Comparison of ENCODE assay signal across 8 mouse cellular contexts in genomic region chr5:25081545-25081944, GRCm38 (mm10). TPM values are rescaled to one million over a fixed set of nuclear protein-coding genes. Genes with fewer than 3 reads are reported as not detected.
DNase-seq lines count a peak whose midpoint lies in the region; ATAC-seq lines count a peak whose summit lies in the region.

No protein-coding gene starts in this region.

- 25% methylated on average over 16 of the region's 16 CpGs for WGBS in liver, embryonic 16.5 days (ENCODE audit: insufficient replicate concordance)
- WGBS in liver, embryonic 11.5 days: 43% methylated on average over 16 of the region's 16 CpGs
- 67% methylated on average over 16 of the region's 16 CpGs for WGBS in intestine, embryonic 16.5 days
- WGBS in forebrain, embryonic 14.5 days: 78% methylated on average over 16 of the region's 16 CpGs

- H3K27me3 ChIP-seq in liver, embryonic 16.5 days (ENCODE audit: control insufficient read depth, insufficient read depth, low read depth, low read length): no peaks in the 10 kb centered on the region
- no peaks in the 10 kb centered on the region for H3K27me3 ChIP-seq in liver, embryonic 11.5 days (replicated peaks; ENCODE audit: control insufficient read depth, insufficient read depth, low read length)
- no peaks in the 10 kb centered on the region for H3K27me3 ChIP-seq in intestine, embryonic 16.5 days (replicated peaks; ENCODE audit: control insufficient read depth, insufficient read depth, low read length)
- H3K27me3 ChIP-seq in forebrain, embryonic 14.5 days (replicated peaks; ENCODE audit: control insufficient read depth, insufficient read depth, low read length): no peaks in the 10 kb centered on the region

- no peak overlapping the region for H3K4me3 ChIP-seq in liver, embryonic 16.5 days (ENCODE audit: low read depth, low read length)
- no peak overlapping the region for H3K4me3 ChIP-seq in liver, embryonic 11.5 days (ENCODE audit: low read depth, low read length)
- H3K4me3 ChIP-seq in intestine, embryonic 16.5 days (ENCODE audit: low read length): no peak overlapping the region
- H3K4me3 ChIP-seq in forebrain, embryonic 14.5 days (ENCODE audit: low read depth, low read length): no peak overlapping the region

- no peak for DNase-seq in liver, embryonic 11.5 days (ENCODE audit: low spot score)
- peak; percentile 44 for DNase-seq in thymus, postnatal 0 days (ENCODE audit: low spot score)
- DNase-seq in cerebellum, postnatal 4 days (ENCODE audit: low spot score in 2 of 2): no peak
- no peak for DNase-seq in forebrain, embryonic 14.5 days (ENCODE audit: low spot score)

- no peak overlapping the region for H3K9ac ChIP-seq in liver, embryonic 16.5 days (ENCODE audit: low read depth, low read length)
- no peak overlapping the region for H3K9ac ChIP-seq in liver, embryonic 11.5 days (ENCODE audit: low read depth, low read length)
- no peak overlapping the region for H3K9ac ChIP-seq in intestine, embryonic 16.5 days (ENCODE audit: low read depth, low read length)
- H3K9ac ChIP-seq in forebrain, embryonic 14.5 days (ENCODE audit: low read length): no peak overlapping the region

- H3K4me2 ChIP-seq in liver, embryonic 16.5 days (ENCODE audit: low read depth, low read length): no peak overlapping the region
- H3K4me2 ChIP-seq in liver, embryonic 11.5 days: no peak overlapping the region
- no peak overlapping the region for H3K4me2 ChIP-seq in intestine, embryonic 16.5 days (ENCODE audit: low read depth, low read length)
- H3K4me2 ChIP-seq in forebrain, embryonic 14.5 days (ENCODE audit: low read length): no peak overlapping the region

- no peaks in the 10 kb centered on the region for H3K36me3 ChIP-seq in liver, embryonic 16.5 days (ENCODE audit: control insufficient read depth, insufficient read depth)
- H3K36me3 ChIP-seq in liver, embryonic 11.5 days (ENCODE audit: control insufficient read depth, insufficient read depth, low read length): no peaks in the 10 kb centered on the region
- H3K36me3 ChIP-seq in intestine, embryonic 16.5 days (ENCODE audit: control insufficient read depth, insufficient read depth, low read length): no peaks in the 10 kb centered on the region
- H3K36me3 ChIP-seq in forebrain, embryonic 14.5 days (ENCODE audit: control insufficient read depth, insufficient read depth, low read length): no peaks in the 10 kb centered on the region

- no peaks in the 10 kb centered on the region for H3K9me3 ChIP-seq in liver, embryonic 16.5 days (replicated peaks; ENCODE audit: control insufficient read depth, low read length)
- H3K9me3 ChIP-seq in liver, embryonic 11.5 days (ENCODE audit: control insufficient read depth, low read length): no peaks in the 10 kb centered on the region
- no peaks in the 10 kb centered on the region for H3K9me3 ChIP-seq in intestine, embryonic 16.5 days (ENCODE audit: control insufficient read depth, low read length)
- no peaks in the 10 kb centered on the region for H3K9me3 ChIP-seq in forebrain, embryonic 14.5 days (replicated peaks; ENCODE audit: control insufficient read depth, low read length)

- ATAC-seq in liver, embryonic 16.5 days (ENCODE audit: low read depth): peak; percentile 24; the same call in 1 of the 2 replicates
- no peak for ATAC-seq in liver, embryonic 11.5 days (replicated peaks; ENCODE audit: low FRiP score)
- peak; percentile 92 for ATAC-seq in granulocyte monocyte progenitor cell, adult 5-6 weeks (replicated peaks; ENCODE audit: poor library complexity, severe bottlenecking)
- peak; percentile 92 for ATAC-seq in monocyte, adult 5-6 weeks (replicated peaks; ENCODE audit: insufficient number of reproducible peaks, low FRiP score, low TSS enrichment, poor library complexity, severe bottlenecking)
- no peak for ATAC-seq in intestine, embryonic 16.5 days
- ATAC-seq in forebrain, embryonic 14.5 days: no peak

- H3K27ac ChIP-seq in liver, embryonic 16.5 days (ENCODE audit: low read length): no peak overlapping the region
- no peak overlapping the region for H3K27ac ChIP-seq in liver, embryonic 11.5 days (ENCODE audit: low read depth, low read length)
- H3K27ac ChIP-seq in intestine, embryonic 16.5 days (ENCODE audit: low read length): no peak overlapping the region
- no peak overlapping the region for H3K27ac ChIP-seq in forebrain, embryonic 14.5 days (ENCODE audit: low read depth, low read length)

- H3K4me1 ChIP-seq in liver, embryonic 16.5 days (ENCODE audit: control insufficient read depth, low read depth, low read length): no peaks in the 10 kb centered on the region; the same call in 1 of the 2 replicates
- H3K4me1 ChIP-seq in liver, embryonic 11.5 days (replicated peaks; ENCODE audit: control insufficient read depth, insufficient read depth, low read length): no peaks in the 10 kb centered on the region
- H3K4me1 ChIP-seq in intestine, embryonic 16.5 days (ENCODE audit: control insufficient read depth, insufficient read depth, low read length): peaks cover 12% of the 10 kb centered on the region
- H3K4me1 ChIP-seq in forebrain, embryonic 14.5 days (ENCODE audit: control insufficient read depth, insufficient read depth, low read length): peaks cover 6% of the 10 kb centered on the region; the same call in 1 of the 2 replicates

RNA-seq across cellular contexts. Expression of gene Prkag2, which starts 18.9 kb away (rescaled TPM):
- polyA plus RNA-seq in liver, embryonic 16.5 days (2015; fragmentation: Nextera tagmentation; extraction: Ambion mirVana): 4.3 and 4.8 TPM in 2 replicates
- polyA plus RNA-seq in liver, embryonic 11.5 days (2014; fragmentation: Nextera tagmentation; extraction: Ambion mirVana): 12.8 and 15.8 TPM in 2 replicates
- 27.3 and 27.5 TPM in 2 replicates for total RNA-seq in granulocyte monocyte progenitor cell, adult 5-6 weeks (2014; fragmentation: Nextera tagmentation)
- 18.2 and 22.7 TPM in 2 replicates for total RNA-seq in granulocyte monocyte progenitor cell, adult 5-6 weeks (2017)
- 38.4 to 61.0 TPM (median 57.7 TPM) in 3 replicates for total RNA-seq in monocyte, adult 5-6 weeks (2017)
- 31.2 and 34.9 TPM in 2 replicates for polyA plus RNA-seq in thymus, postnatal 0 days (2015; fragmentation: Nextera tagmentation; extraction: Ambion mirVana)
- polyA plus RNA-seq in intestine, embryonic 16.5 days (2015; fragmentation: Nextera tagmentation; extraction: Ambion mirVana): 53.0 and 54.1 TPM in 2 replicates
- 80.6 and 93.2 TPM in 2 replicates for polyA plus RNA-seq in forebrain, embryonic 14.5 days (2014; fragmentation: Nextera tagmentation; extraction: Ambion mirVana)

Comparison
In these comparisons a context has a peak if more than half of its experiments do, and no peak if none do; other contexts are left out.
1. ATAC-seq: peak in liver, embryonic 16.5 days (single experiment), granulocyte monocyte progenitor cell, adult 5-6 weeks (single experiment) and monocyte, adult 5-6 weeks (single experiment); none in liver, embryonic 11.5 days (single experiment), intestine, embryonic 16.5 days (single experiment) and forebrain, embryonic 14.5 days (single experiment).